Mouse (Mus musculus): Measurements from ENCODE around the gene Fkbp7. TPM values are rescaled to one million over a fixed set of nuclear protein-coding genes. Genes with fewer than 3 reads are reported as not detected.

The Fkbp7 gene
- total and polyA plus RNA-seq, 2 experiments = 1.1 to 9.5 TPM

- no peaks in the 10 kb centered on the region for H3K4me1 ChIP-seq (ENCODE audit: control insufficient read depth, insufficient read depth, low read length)
- WGBS = 32% methylated on average over 1 of the region's 1 CpGs
- no peak overlapping the region for H3K27ac ChIP-seq (replicated peaks; ENCODE audit: insufficient read depth, low read depth, low read length)
- DNase-seq (ENCODE audit: extremely low read depth, low read depth, low spot score) = peak; percentile 19
- no peak overlapping the region for H3K4me3 ChIP-seq (ENCODE audit: insufficient read depth, low read depth, low read length)
- TF ChIP-seq POLR2A (IDR thresholded peaks at IDR 0.05; ENCODE audit: extremely low read depth, insufficient read depth, low read length) (no peak), CTCF (IDR thresholded peaks at IDR 0.05; ENCODE audit: low read depth, low read length) (peak; percentile 14; the same call in 1 of the 2 replicates)
- H3K79me2 ChIP-seq (ENCODE audit: control insufficient read depth, insufficient read depth, low read length) = no peaks in the 10 kb centered on the region
- no peaks in the 10 kb centered on the region for H3K36me3 ChIP-seq (ENCODE audit: control insufficient read depth, insufficient read depth, low read length)
- no peaks in the 10 kb centered on the region for H3K27me3 ChIP-seq (ENCODE audit: control insufficient read depth, insufficient read depth, low read length)
- H3K9ac ChIP-seq (ENCODE audit: low read depth, low read length) = no peak overlapping the region
These were observed 54.8 kb downstream of the Fkbp7 start for GRCm38 (mm10) chr2:76618078-76618477.

Other genes with a start within 250 kb of the Fkbp7 start
- 24.8 and 26.9 TPM in 2 replicates for gene Prkra, start 25.1 kb downstream of the Fkbp7 start, total RNA-seq (2014; rRNA removed)
- gene Prkra, start 25.1 kb downstream of the Fkbp7 start, polyA plus RNA-seq (2012; rRNA removed) = 11.2 and 12.0 TPM in 2 replicates
- not detected in 2 replicates for gene Pjvk, start 24.6 kb downstream of the Fkbp7 start, total RNA-seq (2014; rRNA removed)
- not detected in 2 replicates for gene Pjvk, start 24.6 kb downstream of the Fkbp7 start, polyA plus RNA-seq (2012; rRNA removed)
- gene Plekha3, start 2.2 kb upstream of the Fkbp7 start, total RNA-seq (2014; rRNA removed) = 13.5 and 14.3 TPM in 2 replicates
- gene Plekha3, start 2.2 kb upstream of the Fkbp7 start, polyA plus RNA-seq (2012; rRNA removed) = 7.4 and 9.3 TPM in 2 replicates

Measured in liver, adult 2 months (tissue).